Mouse (Mus musculus) pancreas, adult 10 weeks (tissue): ENCODE data around the gene Slc31a2. TPM values are rescaled to one million over a fixed set of nuclear protein-coding genes. Genes with fewer than 3 reads are reported as not detected.

ENCODE experiments used
- polyA plus RNA-seq: library from polyadenylated mRNA; stranded (reverse); fragments of 350-450 nt; fragmentation: Illumina TruSeq; extraction: RNeasy Lipid Tissue Mini Kit (QIAGEN cat#74804); gene quantifications from one replicate; pipeline ENCODE4 v1.2.3, GENCODE M21; 2015; ENCODE audit warnings: low read depth, low replicate concordance; ENCODE audit not compliant: insufficient read depth

Gene Slc31a2
- polyA plus RNA-seq: 13.7 TPM

GRCm38 (mm10) chr4:62262276-62262675 lies at the start of gene Slc31a2:
Gene Slc31a2 (plus strand): TSS chr4:62262562.

DNA sequence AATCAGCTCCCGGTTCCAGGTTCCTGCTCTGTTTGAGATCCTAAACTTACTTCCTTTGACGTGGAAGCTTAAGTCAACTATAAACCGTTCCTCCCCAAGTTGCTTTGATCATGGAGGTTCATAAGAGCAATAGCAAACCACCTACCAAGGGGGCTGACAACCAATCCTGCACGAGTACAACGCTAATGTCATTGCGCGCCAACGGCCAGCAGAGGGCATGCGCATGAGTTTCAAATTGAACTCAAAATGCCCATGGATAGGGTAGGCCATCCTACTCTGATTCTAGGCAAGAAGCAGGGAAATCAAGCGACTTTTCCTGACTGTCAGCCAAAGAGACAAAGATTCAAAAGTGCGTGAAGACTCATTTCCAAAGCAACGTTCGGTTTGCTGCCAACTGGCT lies 31.6 kb upstream of the Slc31a2 start, which contains the start of gene Zfp37:
Gene Zfp37, minus strand, starts transcription at position 279 of the 400 bp plus-strand sequence.

Other genes starting within 250 kb of the Slc31a2 start
- gene Mup20, start 208.4 kb upstream of the Slc31a2 start, polyA plus RNA-seq: not detected
- gene Mup3, start 175.2 kb upstream of the Slc31a2 start, polyA plus RNA-seq: not detected
- not detected for gene Mup21, start 111.7 kb upstream of the Slc31a2 start, polyA plus RNA-seq
- gene Zfp37, start 31.5 kb upstream of the Slc31a2 start, polyA plus RNA-seq: 1.7 TPM
- 8.2 TPM for gene Fkbp15, start 98.0 kb downstream of the Slc31a2 start, polyA plus RNA-seq
- 5.9 TPM for gene Slc31a1, start 98.2 kb downstream of the Slc31a2 start, polyA plus RNA-seq
- 19.3 TPM for gene Cdc26, start 146.1 kb downstream of the Slc31a2 start, polyA plus RNA-seq
- 2.0 TPM for gene Prpf4, start 146.2 kb downstream of the Slc31a2 start, polyA plus RNA-seq
- gene Rnf183, start 172.7 kb downstream of the Slc31a2 start, polyA plus RNA-seq: not detected
- 0.39 TPM for gene Wdr31, start 208.3 kb downstream of the Slc31a2 start, polyA plus RNA-seq
- gene Bspry, start 217.5 kb downstream of the Slc31a2 start, polyA plus RNA-seq: 4.3 TPM
- gene Hdhd3, start 240.9 kb downstream of the Slc31a2 start, polyA plus RNA-seq: 1.9 TPM